Mouse (Mus musculus) adrenal gland, postnatal 0 days (tissue): ENCODE measurements around the gene Tmem63a. TPM values are rescaled to one million over a fixed set of nuclear protein-coding genes. Genes with fewer than 3 reads are reported as not detected.

Experiments
- polyA plus RNA-seq: library from polyadenylated mRNA; unstranded; fragments of >200 nt; fragmentation: Nextera tagmentation; extraction: Ambion mirVana; gene quantifications from 2 replicates; pipeline ENCODE4 v1.2.1, GENCODE M21; 2015

The Tmem63a gene
- polyA plus RNA-seq, result 10.0 and 15.5 TPM in 2 replicates

GRCm38 (mm10) chr1:180942166-180943031, at the start of gene Tmem63a:
Gene Tmem63a, plus strand, starts transcription at chr1:180942344.

DNA sequence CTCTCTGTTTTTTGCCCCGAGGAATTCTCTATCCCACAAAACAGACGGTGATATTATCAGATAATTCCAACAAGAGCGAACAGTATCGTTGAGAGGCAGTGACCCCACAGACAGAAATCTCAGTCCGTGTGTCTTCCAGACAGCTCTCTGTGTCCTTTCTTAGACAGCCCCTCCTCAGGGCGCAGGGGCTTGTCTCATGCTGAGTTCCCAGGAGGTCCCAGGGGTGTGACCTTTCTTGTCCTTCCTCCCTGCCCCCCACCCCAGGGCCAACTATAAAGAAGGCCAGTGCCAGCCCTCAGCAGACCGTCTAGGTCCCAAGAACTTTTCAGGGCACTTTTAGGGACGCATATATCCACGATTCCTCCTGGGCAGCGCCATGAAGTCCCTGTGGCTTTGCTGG, 49.3 kb upstream of the Tmem63a start, which contains the start of gene Lefty2:
Gene Lefty2, plus strand, starts transcription at position 301 of the 400 bp plus-strand sequence.

GRCm38 (mm10) chr1:180904039-180904814, 37.9 kb upstream of the Tmem63a start, which contains the start of gene Pycr2:
Gene Pycr2, plus strand, starts transcription at chr1:180904293.

GRCm38 (mm10) chr1:180934467-180935419, 7.4 kb upstream of the Tmem63a start, which contains the start of gene Lefty1:
Gene Lefty1, plus strand, starts transcription at chr1:180935022.

DNA sequence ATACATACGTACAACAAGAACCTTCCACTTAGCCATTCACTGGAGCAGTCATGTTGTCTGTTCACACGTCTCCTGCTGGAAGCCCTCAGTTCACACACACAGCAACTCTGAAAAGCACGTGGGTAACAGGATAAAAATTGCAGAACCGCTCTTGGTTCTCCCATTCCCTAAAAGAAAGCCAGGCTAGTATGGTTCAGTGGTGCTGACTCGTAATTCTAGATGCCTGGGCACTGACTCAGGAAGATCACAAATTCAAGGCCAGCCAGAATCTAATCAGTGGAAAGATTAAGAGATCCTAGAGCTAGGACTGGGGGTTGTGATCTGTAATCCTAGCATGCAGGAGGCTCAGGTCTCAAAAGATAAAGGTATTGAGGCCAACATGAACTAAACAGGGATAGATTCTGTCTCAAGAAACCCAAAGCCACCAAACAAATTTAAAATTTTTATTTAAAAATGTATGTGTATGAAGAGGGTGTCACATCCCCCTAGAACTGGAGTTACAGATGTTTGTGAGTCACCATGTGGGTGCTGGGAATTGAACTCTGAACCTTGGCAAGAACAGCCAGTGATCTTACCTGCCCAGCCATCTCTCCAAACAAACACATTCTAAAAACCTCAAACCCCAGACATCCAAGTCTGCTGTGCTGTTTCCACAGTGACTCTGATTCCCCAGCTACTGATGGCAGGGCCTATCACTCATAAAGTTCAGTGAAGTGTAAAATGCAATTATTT, 78.8 kb downstream of the Tmem63a start, which contains the start of gene Ephx1:
Gene Ephx1, minus strand, starts transcription at position 149 of the 732 bp plus-strand sequence.

Other genes starting within 250 kb of the Tmem63a start
- 0.10 and 0.11 TPM in 2 replicates for gene Mixl1, start 245.3 kb upstream of the Tmem63a start, polyA plus RNA-seq
- gene Acbd3, start 216.3 kb upstream of the Tmem63a start, polyA plus RNA-seq, result 16.1 and 19.5 TPM in 2 replicates
- 2,015 and 2,166 TPM in 2 replicates for gene H3f3a, start 128.4 kb upstream of the Tmem63a start, polyA plus RNA-seq
- 14.5 and 21.4 TPM in 2 replicates for gene Sde2, start 91.2 kb upstream of the Tmem63a start, polyA plus RNA-seq
- gene Lefty2, start 49.2 kb upstream of the Tmem63a start, polyA plus RNA-seq, result 0.08 and 0.29 TPM in 2 replicates
- gene Pycr2, start 38.1 kb upstream of the Tmem63a start, polyA plus RNA-seq, result 67.5 and 87.6 TPM in 2 replicates
- 4.9 and 6.3 TPM in 2 replicates for gene Lefty1, start 7.3 kb upstream of the Tmem63a start, polyA plus RNA-seq
- 56.6 and 73.8 TPM in 2 replicates for gene Ephx1, start 78.6 kb downstream of the Tmem63a start, polyA plus RNA-seq
- gene 9130409I23Rik, start 108.9 kb downstream of the Tmem63a start, polyA plus RNA-seq, result not detected in 2 replicates
- gene Nvl, start 201.9 kb downstream of the Tmem63a start, polyA plus RNA-seq, result 10.6 and 19.0 TPM in 2 replicates
- 121 and 132 TPM in 2 replicates for gene Cnih4, start 202.3 kb downstream of the Tmem63a start, polyA plus RNA-seq